Mouse (Mus musculus) hindbrain, postnatal 0 days (tissue): ENCODE data around the gene Sema4a. TPM values are rescaled to one million over a fixed set of nuclear protein-coding genes. Genes with fewer than 3 reads are reported as not detected.

Experiments used
- ATAC-seq: fragments of 200-750 bp; cut with Nextera tagmentation; 2 replicates; pipeline ENCODE4 v1.8.0; 2017; ENCODE audit warnings: mild to moderate bottlenecking, moderate TSS enrichment, moderate library complexity
- DNase-seq: peaks from one replicate; pipeline ENCODE4 v3.0.0-alpha.2; 2015; ENCODE audit warnings: low spot score
- H3K27ac ChIP-seq: fragments of 300-500 bp; sonication (generic); 2 replicates; pipeline ENCODE4 v1.5.1; 2014; ENCODE audit warnings: mild to moderate bottlenecking
- H3K27me3 ChIP-seq: fragments of 300-500 bp; sonication (generic); 2 replicates; pipeline ENCODE4 v1.6.1; 2014; ENCODE audit warnings: low read length, mixed read lengths; ENCODE audit not compliant: insufficient read depth
- H3K36me3 ChIP-seq: fragments of 300-500 bp; sonication (generic); 2 replicates; pipeline ENCODE4 v1.6.1; 2014; ENCODE audit warnings: low read length, mixed read lengths; ENCODE audit not compliant: insufficient read depth
- H3K4me1 ChIP-seq: fragments of 300-500 bp; sonication (generic); 2 replicates; pipeline ENCODE4 v1.6.1; 2014; ENCODE audit warnings: antibody characterized with exemption, low read length, mixed read lengths; ENCODE audit not compliant: insufficient read depth
- H3K4me2 ChIP-seq: fragments of 300-500 bp; sonication (generic); 2 replicates; pipeline ENCODE4 v1.6.1; 2014; ENCODE audit warnings: low read depth, mild to moderate bottlenecking, low read length, moderate library complexity, mixed read lengths
- H3K4me3 ChIP-seq: fragments of 300-500 bp; sonication (generic); 2 replicates; pipeline ENCODE4 v1.5.1; 2014; ENCODE audit warnings: low read length
- H3K9ac ChIP-seq: fragments of 300-500 bp; sonication (generic); replicated peaks from 2 replicates; pipeline ENCODE4 v1.6.1; 2014; ENCODE audit warnings: mild to moderate bottlenecking, low read length, moderate library complexity, mixed read lengths
- H3K9me3 ChIP-seq: fragments of 300-500 bp; sonication (generic); 2 replicates; pipeline ENCODE4 v1.6.1; 2016; ENCODE audit warnings: low read length, mixed read lengths
- CTCF ChIP-seq: IDR thresholded peaks from 2 replicates; pipeline ENCODE4 v1.5.1; 2016; ENCODE audit warnings: antibody characterized with exemption, control low read depth, low read depth
- WGBS: fragments of 180-500 bp; shearing (Covaris S2); extraction: QIAGEN DNeasy Blood & Tissue Kit; methylation state at CpG from one replicate; pipeline ENCODE4 v1.1.7; 2014; 5-methylcytosine and 5-hydroxymethylcytosine counted together
- polyA plus RNA-seq: library from polyadenylated mRNA; unstranded; fragments of >200 nt; fragmentation: Nextera tagmentation; extraction: Ambion mirVana; gene quantifications from 2 replicates; pipeline ENCODE4 v1.2.1, GENCODE M21; 2015
- total RNA-seq: library from RNA; depleted of rRNA; stranded (reverse); fragments of >200 nt; gene quantifications from 2 replicates; pipeline ENCODE4 v1.2.3, GENCODE M21; 2014

The Sema4a gene
- total and polyA plus RNA-seq, 2 experiments from 2014 or later = 26.5 to 45.2 TPM

GRCm38 (mm10) chr3:88452716-88453115 is 8.3 kb downstream of the Sema4a start:
- DNase-seq (no peak), ATAC-seq (no peak)
- H3K4me1 ChIP-seq = peaks cover 13% of the 10 kb centered on the region
- H3K36me3 ChIP-seq = peaks cover 10% of the 10 kb centered on the region; the same call in 1 of the 2 replicates
- H3K4me3 ChIP-seq = no peak overlapping the region
- H3K27me3 ChIP-seq = no peaks in the 10 kb centered on the region
- TF ChIP-seq CTCF = no peak
- 54% methylated on average over 6 of the region's 6 CpGs for WGBS
- no peak overlapping the region for H3K9ac ChIP-seq
- no peak overlapping the region for H3K4me2 ChIP-seq
- H3K9me3 ChIP-seq = no peaks in the 10 kb centered on the region
- H3K27ac ChIP-seq = no peak overlapping the region

- DNase-seq (no peak), ATAC-seq (no peak)
- H3K27ac ChIP-seq = no peak overlapping the region
- TF ChIP-seq CTCF = no peak
- no peak overlapping the region for H3K4me3 ChIP-seq
- no peaks in the 10 kb centered on the region for H3K27me3 ChIP-seq
- H3K9ac ChIP-seq = no peak overlapping the region
- 77% methylated on average over 5 of the region's 5 CpGs for WGBS
- H3K9me3 ChIP-seq = no peaks in the 10 kb centered on the region
- no peak overlapping the region for H3K4me2 ChIP-seq
- peaks cover 10% of the 10 kb centered on the region for H3K4me1 ChIP-seq
- peaks cover 10% of the 10 kb centered on the region; the same call in 1 of the 2 replicates for H3K36me3 ChIP-seq
Measured at GRCm38 (mm10) chr3:88452246-88452645, 8.7 kb downstream of the Sema4a start.

GRCm38 (mm10) chr3:88450379-88451131 is 10.4 kb downstream of the Sema4a start:
- Histone ChIP-seq H3K36me3 (peaks cover 10% of the 10 kb centered on the region; the same call in 1 of the 2 replicates), H3K4me1 (0 out of 2 replicates have a peak, but pooled peaks cover 4% of the 10 kb centered on the region), H3K27me3 (no peaks in the 10 kb centered on the region), H3K4me3 (no peak overlapping the region), H3K4me2 (no peak overlapping the region), H3K9ac (no peak overlapping the region), H3K27ac (no peak overlapping the region), H3K9me3 (no peaks in the 10 kb centered on the region)
- DNase-seq = peak; percentile 42
- ATAC-seq = peak; percentile 34; the same call in 1 of the 2 replicates
- no peak for TF ChIP-seq CTCF
- WGBS = 55% methylated on average over 12 of the region's 12 CpGs

GRCm38 (mm10) chr3:88449395-88450023 is 11.5 kb downstream of the Sema4a start:
- no peak overlapping the region for H3K9ac ChIP-seq
- 11% methylated on average over 21 of the region's 21 CpGs for WGBS
- no peak for TF ChIP-seq CTCF
- no peak overlapping the region for H3K4me3 ChIP-seq
- H3K27me3 ChIP-seq = no peaks in the 10 kb centered on the region
- H3K9me3 ChIP-seq = no peaks in the 10 kb centered on the region
- ATAC-seq (peak; percentile 66), DNase-seq (peak; percentile 53)
- 0 out of 2 replicates have a peak, but pooled peaks cover 4% of the 10 kb centered on the region for H3K4me1 ChIP-seq
- peaks cover 10% of the 10 kb centered on the region; the same call in 1 of the 2 replicates for H3K36me3 ChIP-seq
- peak overlapping the region; percentile 43 for H3K4me2 ChIP-seq
- H3K27ac ChIP-seq = no peak overlapping the region

GRCm38 (mm10) chr3:88448443-88448842 is 12.5 kb downstream of the Sema4a start:
- WGBS = 94% methylated on average over 8 of the region's 8 CpGs
- Histone ChIP-seq H3K27ac (no peak overlapping the region), H3K36me3 (peaks cover 10% of the 10 kb centered on the region; the same call in 1 of the 2 replicates), H3K27me3 (no peaks in the 10 kb centered on the region), H3K4me3 (no peak overlapping the region), H3K9ac (no peak overlapping the region), H3K9me3 (no peaks in the 10 kb centered on the region), H3K4me1 (0 out of 2 replicates have a peak, but pooled peaks cover 4% of the 10 kb centered on the region), H3K4me2 (no peak overlapping the region)
- no peak for DNase-seq
- no peak for ATAC-seq
- TF ChIP-seq CTCF = no peak

- WGBS = 55% methylated on average over 8 of the region's 8 CpGs
- Histone ChIP-seq H3K36me3 (peaks cover 7% of the 10 kb centered on the region; the same call in 1 of the 2 replicates), H3K27me3 (no peaks in the 10 kb centered on the region), H3K4me3 (no peak overlapping the region), H3K9ac (no peak overlapping the region), H3K4me1 (0 out of 2 replicates have a peak, but pooled peaks cover 4% of the 10 kb centered on the region), H3K27ac (no peak overlapping the region), H3K9me3 (no peaks in the 10 kb centered on the region), H3K4me2 (no peak overlapping the region)
- no peak for DNase-seq
- ATAC-seq = no peak
- TF ChIP-seq CTCF = no peak
Measured at GRCm38 (mm10) chr3:88447676-88448183, 13.3 kb downstream of the Sema4a start.
